Mouse (Mus musculus): ENCODE results near the gene 4930404H24Rik. TPM values are rescaled to one million over a fixed set of nuclear protein-coding genes. Genes with fewer than 3 reads are reported as not detected.

4930404H24Rik gene
- polyA plus RNA-seq, 1 experiment: not detected

- WGBS: 15% methylated on average over 72 of the region's 85 CpGs
- no peak for DNase-seq (ENCODE audit: low read depth, low spot score)
These were observed 35.3 kb downstream of the 4930404H24Rik start for GRCm38 (mm10) chr2:153527580-153528531.

- WGBS: under 1% methylated on average over 36 of the region's 70 CpGs
- DNase-seq (ENCODE audit: low read depth, low spot score): no peak
These were observed 36.2 kb downstream of the 4930404H24Rik start for GRCm38 (mm10) chr2:153528571-153529364.

GRCm38 (mm10) chr2:153529365-153529781 is 36.8 kb downstream of the 4930404H24Rik start:
- no peak for DNase-seq (ENCODE audit: low read depth, low spot score)
- 1% methylated on average over 51 of the region's 53 CpGs for WGBS

GRCm38 (mm10) chr2:153529931-153530766 is 37.6 kb downstream of the 4930404H24Rik start, which contains the start of gene Nol4l:
Gene Nol4l, minus strand, starts transcription at chr2:153529971.
- 4% methylated on average over 43 of the region's 86 CpGs for WGBS
- no peak for DNase-seq (ENCODE audit: low read depth, low spot score)

GRCm38 (mm10) chr2:153530948-153531347 is 38.4 kb downstream of the 4930404H24Rik start:
- 59% methylated on average over 5 of the region's 5 CpGs for WGBS

GRCm38 (mm10) chr2:153533981-153534380 is 41.4 kb downstream of the 4930404H24Rik start:
- DNase-seq (ENCODE audit: low read depth, low spot score): no peak
- 68% methylated on average over 1 of the region's 1 CpGs for WGBS

More at GRCm38 (mm10) chr2:153530948-153531347, 38.4 kb downstream of the 4930404H24Rik start:
- no peak for DNase-seq (ENCODE audit: low read depth, low spot score)

- DNase-seq (ENCODE audit: low read depth, low spot score): no peak
- 91% methylated on average over 3 of the region's 3 CpGs for WGBS
These were observed 46.3 kb downstream of the 4930404H24Rik start for GRCm38 (mm10) chr2:153538898-153539297.

GRCm38 (mm10) chr2:153542936-153543668 is 50.5 kb downstream of the 4930404H24Rik start:
- 80% methylated on average over 8 of the region's 8 CpGs for WGBS
- DNase-seq (ENCODE audit: low read depth, low spot score): no peak

Other genes with a start within 250 kb of the 4930404H24Rik start
- 7.1 and 9.3 TPM in 2 replicates for gene Kif3b, start 201.4 kb upstream of the 4930404H24Rik start, polyA plus RNA-seq (2012; rRNA removed)
- 8.0 and 10.3 TPM in 2 replicates for gene Asxl1, start 147.0 kb upstream of the 4930404H24Rik start, polyA plus RNA-seq (2012; rRNA removed)
- 29.2 and 42.2 TPM in 2 replicates for gene Nol4l, start 37.2 kb downstream of the 4930404H24Rik start, polyA plus RNA-seq (2012; rRNA removed)
- gene Commd7, start 140.0 kb downstream of the 4930404H24Rik start, polyA plus RNA-seq (2012; rRNA removed): 22.2 and 26.1 TPM in 2 replicates
- gene Dnmt3b, start 156.7 kb downstream of the 4930404H24Rik start, polyA plus RNA-seq (2012; rRNA removed): 1.2 TPM in 2 replicates
- gene Dnmt3c, start 203.9 kb downstream of the 4930404H24Rik start, polyA plus RNA-seq (2012; rRNA removed): not detected in 2 replicates
- gene Mapre1, start 248.5 kb downstream of the 4930404H24Rik start, polyA plus RNA-seq (2012; rRNA removed): 9.8 and 10.8 TPM in 2 replicates